Mouse (Mus musculus): ENCODE measurements around the gene Ppp1r8. TPM values are rescaled to one million over a fixed set of nuclear protein-coding genes. Genes with fewer than 3 reads are reported as not detected.

The Ppp1r8 gene
- total RNA-seq, 2 experiments from 2014 or later: 42.9 to 62.9 TPM

DNA sequence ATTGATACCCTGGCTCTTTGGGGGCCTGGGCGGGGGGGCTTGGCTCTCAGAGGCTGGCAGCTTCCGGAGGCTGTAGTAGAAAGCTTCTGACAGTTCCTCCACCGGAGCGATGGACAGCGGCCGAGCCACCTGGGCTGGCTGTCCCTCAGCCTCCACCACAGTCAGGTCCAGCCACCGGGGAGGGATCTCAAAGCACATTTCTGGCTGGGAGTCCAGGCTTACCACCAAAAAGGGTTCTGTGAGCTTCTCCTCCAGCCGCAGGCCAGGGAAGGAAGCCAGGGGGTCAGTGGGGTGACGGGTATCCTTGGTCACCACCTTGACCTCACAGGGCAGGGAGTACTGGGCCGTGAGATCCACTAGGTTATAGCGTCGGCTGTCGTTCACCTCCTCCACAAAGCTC is 57.7 kb downstream of the Ppp1r8 start:
- ATAC-seq (replicated peaks; ENCODE audit: poor library complexity): no peak

DNA sequence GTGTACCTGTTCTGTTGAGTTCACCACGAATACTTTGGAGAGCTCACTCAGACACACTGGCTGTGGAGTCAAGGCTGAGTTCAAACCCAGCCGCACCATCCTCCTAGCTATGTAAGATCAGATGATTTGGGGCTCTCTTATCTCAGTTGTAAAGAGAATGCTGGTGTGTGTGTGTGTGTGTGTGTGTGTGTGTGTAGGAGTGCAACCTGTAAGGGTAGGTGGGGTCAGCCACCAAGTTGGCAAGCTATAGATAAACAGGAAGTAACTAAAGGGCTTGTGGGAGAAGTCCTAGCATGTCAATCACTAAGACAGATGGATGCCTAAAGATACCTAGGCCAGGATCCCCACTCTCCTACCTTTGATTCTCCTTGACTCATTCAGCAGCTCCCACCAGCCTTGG is 59.2 kb downstream of the Ppp1r8 start:
- peak; percentile 44; the same call in 1 of the 2 replicates for ATAC-seq (replicated peaks; ENCODE audit: poor library complexity)

DNA sequence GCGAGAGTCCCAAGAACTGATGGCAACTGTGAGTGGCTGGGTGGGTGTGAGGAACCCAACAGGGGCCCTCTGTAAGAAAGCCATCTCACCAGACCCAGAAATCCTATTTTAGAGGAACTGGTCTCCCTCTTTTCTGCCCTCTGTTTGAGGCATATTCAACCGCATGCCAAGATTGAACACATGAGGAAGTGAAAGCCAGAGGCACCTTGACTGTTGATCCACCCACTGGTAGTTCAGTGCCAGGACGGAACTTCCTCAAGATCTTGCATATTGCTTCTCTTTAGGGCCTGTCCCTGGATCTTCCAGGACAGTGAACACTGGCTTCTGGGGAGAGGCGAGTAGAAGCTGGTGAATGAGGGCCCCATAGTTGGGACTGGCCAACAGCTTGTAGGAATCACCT is 62.7 kb downstream of the Ppp1r8 start:
- peak; percentile 87 for ATAC-seq (replicated peaks; ENCODE audit: poor library complexity)

DNA sequence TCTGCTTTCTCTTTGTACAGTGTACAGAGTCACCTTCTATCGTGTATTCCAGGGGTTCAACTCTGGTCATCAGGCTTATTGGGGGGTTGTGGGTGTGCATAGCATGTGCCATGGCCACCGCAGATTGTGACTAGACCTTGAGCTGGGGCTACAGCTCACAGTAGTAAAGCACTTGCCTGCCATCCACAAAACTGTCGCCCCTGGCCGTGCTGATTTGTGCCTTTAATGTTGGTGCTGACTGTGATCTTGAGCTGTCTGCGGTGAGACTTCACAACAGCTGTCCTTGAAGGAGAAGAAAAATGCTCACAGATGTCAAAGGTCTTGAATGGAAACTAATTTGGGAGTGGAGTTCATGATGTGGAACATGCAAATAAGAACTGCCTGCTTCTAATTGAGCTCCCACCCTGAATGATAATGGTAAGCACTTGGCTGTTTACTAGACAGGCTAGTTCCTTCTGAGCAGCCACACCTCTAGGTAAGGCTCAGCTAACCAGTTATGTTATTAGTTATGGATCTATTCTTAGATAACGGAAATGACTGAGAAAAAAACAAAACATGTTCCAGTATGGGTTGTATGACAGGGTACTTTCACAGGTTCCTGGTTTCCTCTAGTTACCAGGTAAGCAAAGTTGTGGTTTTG is 64.3 kb downstream of the Ppp1r8 start:
- no peak for ATAC-seq (replicated peaks; ENCODE audit: poor library complexity)

Other genes starting within 250 kb of the Ppp1r8 start
- 55.0 and 58.2 TPM in 2 replicates for gene Eya3, start 204.2 kb downstream of the Ppp1r8 start, total RNA-seq (2015)
- gene Eya3, start 204.2 kb downstream of the Ppp1r8 start, total RNA-seq (2017): 26.7 and 28.7 TPM in 2 replicates
- gene Xkr8, start 110.6 kb downstream of the Ppp1r8 start, total RNA-seq (2015): 2.6 and 3.9 TPM in 2 replicates
- gene Xkr8, start 110.6 kb downstream of the Ppp1r8 start, total RNA-seq (2017): 3.4 and 4.8 TPM in 2 replicates
- gene Smpdl3b, start 85.9 kb downstream of the Ppp1r8 start, total RNA-seq (2015): 0.07 TPM in 1 of 2 replicates, not detected in the other
- 0.33 TPM in 1 of 2 replicates, not detected in the other for gene Smpdl3b, start 85.9 kb downstream of the Ppp1r8 start, total RNA-seq (2017)
- gene Rpa2, start 74.8 kb downstream of the Ppp1r8 start, total RNA-seq (2015): 62.3 and 65.5 TPM in 2 replicates
- gene Rpa2, start 74.8 kb downstream of the Ppp1r8 start, total RNA-seq (2017): 56.2 and 68.4 TPM in 2 replicates
- 27.5 and 35.0 TPM in 2 replicates for gene Themis2, start 46.8 kb downstream of the Ppp1r8 start, total RNA-seq (2015)
- 18.9 and 23.6 TPM in 2 replicates for gene Themis2, start 46.8 kb downstream of the Ppp1r8 start, total RNA-seq (2017)
- gene Stx12, start 41.3 kb upstream of the Ppp1r8 start, total RNA-seq (2015): 34.4 and 36.5 TPM in 2 replicates
- gene Stx12, start 41.3 kb upstream of the Ppp1r8 start, total RNA-seq (2017): 31.3 and 33.1 TPM in 2 replicates
- 17.9 and 18.0 TPM in 2 replicates for gene Fam76a, start 79.4 kb upstream of the Ppp1r8 start, total RNA-seq (2015)
- gene Fam76a, start 79.4 kb upstream of the Ppp1r8 start, total RNA-seq (2017): 31.5 and 42.0 TPM in 2 replicates
- gene Fgr, start 130.9 kb upstream of the Ppp1r8 start, total RNA-seq (2015): 3.2 and 3.4 TPM in 2 replicates
- 2.5 and 3.0 TPM in 2 replicates for gene Fgr, start 130.9 kb upstream of the Ppp1r8 start, total RNA-seq (2017)
- 4.1 and 5.3 TPM in 2 replicates for gene Ahdc1, start 168.1 kb upstream of the Ppp1r8 start, total RNA-seq (2015)
- gene Ahdc1, start 168.1 kb upstream of the Ppp1r8 start, total RNA-seq (2017): 0.81 and 3.8 TPM in 2 replicates

All from megakaryocyte progenitor cell, adult 5-6 weeks (primary cell).